Mouse (Mus musculus) brown adipose tissue, adult 24 weeks (tissue): ENCODE data around the gene Xbp1. TPM values are rescaled to one million over a fixed set of nuclear protein-coding genes. Genes with fewer than 3 reads are reported as not detected.
"Not testable (repeated sequence)": the region's sequence is repeated elsewhere in the genome, so short reads cannot be mapped to it uniquely, and the experiment has no call there.

Experiments
- H3K27ac ChIP-seq: fragments of 200-500 bp; replicated peaks from 2 replicates; pipeline ENCODE4 v1.5.1; 2012; ENCODE audit warnings: low read depth, mild to moderate bottlenecking, low read length
- H3K4me1 ChIP-seq: fragments of 200-500 bp; 2 replicates; pipeline ENCODE4 v1.6.1; 2012; ENCODE audit warnings: low read length, mixed read lengths; ENCODE audit not compliant: control insufficient read depth, insufficient read depth, insufficient read length
- H3K4me3 ChIP-seq: fragments of 200-500 bp; 2 replicates; pipeline ENCODE4 v1.5.1; 2012; ENCODE audit warnings: low read depth, mild to moderate bottlenecking, low read length, moderate library complexity; ENCODE audit not compliant: insufficient read depth
- polyA plus RNA-seq: library from polyadenylated mRNA; stranded (reverse); fragments of >200 nt; gene quantifications from 2 replicates; pipeline ENCODE4 v1.2.4, GENCODE M21; 2012; ENCODE audit not compliant: missing spikeins, insufficient read depth, insufficient read length

Xbp1 gene
- polyA plus RNA-seq, 1 experiment = 47.1 TPM

DNA sequence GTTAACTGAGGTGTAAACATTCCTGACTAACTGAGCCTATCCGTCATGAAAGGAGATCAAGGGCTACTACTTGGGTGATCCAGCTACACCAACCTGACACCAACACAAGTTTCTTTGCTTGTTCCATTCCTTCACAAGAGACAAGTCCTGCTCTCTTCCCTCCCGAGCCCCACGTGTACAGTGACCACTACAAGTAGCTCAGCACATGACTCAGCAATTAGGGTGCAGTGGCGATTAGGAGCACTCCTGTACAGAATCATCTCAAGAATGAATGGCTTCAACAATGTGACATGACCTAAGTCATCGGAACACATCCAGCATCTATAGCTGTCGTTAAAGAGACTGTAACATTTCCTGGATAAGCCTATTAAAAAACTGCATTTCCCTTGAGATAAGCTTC, 10.3 kb downstream of the Xbp1 start:
- no peak overlapping the region for H3K27ac ChIP-seq
- no peaks in the 10 kb centered on the region for H3K4me1 ChIP-seq
- H3K4me3 ChIP-seq = no peak overlapping the region

DNA sequence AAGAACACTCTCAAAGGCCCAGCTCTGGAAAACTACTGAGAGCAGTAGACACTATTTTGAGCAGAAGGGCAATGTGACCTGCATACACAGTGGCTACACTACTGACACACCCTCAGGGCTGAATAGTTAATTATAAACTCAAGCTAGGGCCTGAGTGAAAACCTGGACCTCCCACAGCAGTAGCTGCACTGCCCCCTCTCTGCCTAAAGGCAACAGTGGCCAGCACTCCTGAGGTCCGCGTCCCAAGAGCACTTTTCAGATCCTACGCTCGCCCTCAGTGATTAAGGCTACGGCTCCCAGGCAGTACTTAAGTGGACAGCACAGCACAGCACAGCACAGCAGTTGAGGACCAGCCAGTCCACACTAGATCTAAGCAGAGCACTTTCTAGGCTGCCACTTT, 12.6 kb downstream of the Xbp1 start:
- Histone ChIP-seq H3K27ac (no peak overlapping the region), H3K4me3 (no peak overlapping the region)

DNA sequence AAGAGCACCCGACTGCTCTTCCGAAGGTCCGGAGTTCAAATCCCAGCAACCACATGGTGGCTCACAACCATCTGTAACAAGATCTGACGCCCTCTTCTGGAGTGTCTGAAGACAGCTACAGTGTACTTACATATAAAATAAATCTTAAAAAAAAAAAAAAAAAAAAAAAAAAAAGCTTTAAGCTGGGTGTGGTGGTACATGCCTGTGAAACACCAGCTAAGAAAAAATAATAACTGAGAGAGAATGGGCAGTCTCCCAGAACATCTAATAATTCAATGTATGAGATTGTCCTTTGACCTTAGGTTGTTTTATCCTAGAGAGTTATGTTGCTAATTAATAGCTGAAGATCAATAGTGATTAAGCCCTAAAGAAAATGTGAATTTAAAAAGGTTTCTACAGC, 17.0 kb downstream of the Xbp1 start:
- not testable (repeated sequence) for H3K27ac ChIP-seq, H3K4me1 ChIP-seq, H3K4me3 ChIP-seq

More for the DNA sequence above, 12.6 kb downstream of the Xbp1 start:
- H3K4me1 ChIP-seq = no peaks in the 10 kb centered on the region

DNA sequence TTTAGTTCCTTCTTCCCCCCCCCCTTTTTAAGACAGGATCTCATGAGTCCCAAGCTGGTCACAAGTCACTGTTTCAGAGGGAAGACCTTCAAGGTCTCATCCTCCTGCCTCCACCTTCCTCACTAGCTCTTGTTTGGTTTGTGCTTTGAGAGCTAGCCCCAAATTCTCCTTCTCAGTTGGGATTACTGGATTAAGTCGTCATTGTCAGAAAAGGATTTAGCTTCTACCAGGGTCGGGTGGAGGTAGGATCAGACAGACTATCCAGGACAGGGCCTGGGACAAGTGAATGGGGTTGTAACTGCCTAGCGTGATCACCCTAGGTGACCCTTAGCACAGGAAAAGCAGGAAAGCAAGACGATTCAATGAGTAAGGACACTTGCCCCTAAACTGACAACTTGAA, 19.9 kb downstream of the Xbp1 start:
- H3K27ac ChIP-seq = no peak overlapping the region

DNA sequence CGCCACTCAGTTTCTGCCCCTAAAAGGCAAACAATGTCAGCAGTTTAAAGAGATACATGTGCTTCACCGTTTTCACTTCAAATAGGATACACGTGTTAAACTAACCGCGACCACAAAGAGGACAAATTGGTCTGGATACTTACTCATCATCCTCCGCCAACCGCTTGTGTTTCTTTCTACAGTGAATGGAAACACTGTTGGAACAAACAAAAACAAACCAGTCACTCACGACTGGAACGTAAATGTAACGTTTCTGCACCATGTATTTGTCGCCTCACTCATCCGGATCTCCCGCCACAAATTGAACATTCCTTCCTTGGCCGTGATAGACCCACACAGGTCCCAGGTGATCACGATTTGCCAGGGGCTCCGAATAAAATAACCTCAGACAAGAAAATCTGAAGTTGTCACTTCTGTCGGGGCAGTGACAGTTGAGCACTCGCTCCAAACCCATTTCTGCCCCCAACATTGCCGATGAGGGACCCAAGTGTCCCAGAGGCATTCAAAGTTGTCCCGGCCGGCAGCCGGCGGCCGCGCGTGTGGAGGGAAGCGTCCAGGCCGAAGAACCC, 20.9 kb downstream of the Xbp1 start:
- Histone ChIP-seq H3K4me3 (peak overlapping the region; percentile 95), H3K27ac (peak overlapping the region; percentile 94), H3K4me1 (peaks cover 8% of the 10 kb centered on the region; the same call in 1 of the 2 replicates)

More for the DNA sequence above, 19.9 kb downstream of the Xbp1 start:
- Histone ChIP-seq H3K4me3 (peak overlapping the region; percentile 95), H3K4me1 (peaks cover 8% of the 10 kb centered on the region; the same call in 1 of the 2 replicates)

DNA sequence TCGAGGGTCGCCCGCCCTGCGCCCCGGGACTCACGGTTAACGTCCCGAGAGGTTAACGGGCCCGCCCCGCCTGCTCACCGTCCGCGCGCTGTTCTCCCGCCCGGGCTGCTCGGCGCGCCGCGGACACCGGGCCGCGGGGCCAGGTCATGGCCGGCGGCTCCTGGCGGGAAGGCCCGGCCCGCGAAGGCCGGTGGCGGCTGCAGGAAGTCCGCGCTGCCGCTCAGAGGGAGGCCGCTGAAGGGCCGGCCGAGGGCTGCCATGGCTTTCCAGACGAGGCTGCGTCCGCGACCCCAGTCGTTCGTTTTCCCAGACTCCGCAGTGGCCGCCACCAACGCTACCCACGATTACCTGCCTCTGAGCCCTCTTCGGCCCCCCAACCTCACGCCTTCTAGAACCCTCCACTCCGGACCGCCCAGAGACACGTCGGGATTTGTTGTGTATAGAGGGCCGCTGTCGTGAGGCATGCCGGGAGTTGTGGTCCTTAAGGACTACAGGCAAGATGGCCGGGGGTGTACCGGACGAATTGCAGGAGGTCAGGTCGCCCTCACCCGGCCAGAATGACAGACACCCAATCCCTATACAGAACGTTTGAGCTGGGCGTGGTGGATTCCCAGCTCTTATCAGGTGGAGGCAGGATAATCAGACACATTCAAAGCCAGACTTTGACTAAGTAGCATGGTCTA, 21.5 kb downstream of the Xbp1 start, which contains the start of gene Ccdc117:
TSS of gene Ccdc117 (minus strand) at position 389 of the 683 bp plus-strand sequence.
- H3K27ac ChIP-seq = peak within 1 kb of the TSS; percentile 94
- peak within 1 kb of the TSS; percentile 95 for H3K4me3 ChIP-seq
- peaks cover 8% of the 10 kb centered on the region; the same call in 1 of the 2 replicates for H3K4me1 ChIP-seq

DNA sequence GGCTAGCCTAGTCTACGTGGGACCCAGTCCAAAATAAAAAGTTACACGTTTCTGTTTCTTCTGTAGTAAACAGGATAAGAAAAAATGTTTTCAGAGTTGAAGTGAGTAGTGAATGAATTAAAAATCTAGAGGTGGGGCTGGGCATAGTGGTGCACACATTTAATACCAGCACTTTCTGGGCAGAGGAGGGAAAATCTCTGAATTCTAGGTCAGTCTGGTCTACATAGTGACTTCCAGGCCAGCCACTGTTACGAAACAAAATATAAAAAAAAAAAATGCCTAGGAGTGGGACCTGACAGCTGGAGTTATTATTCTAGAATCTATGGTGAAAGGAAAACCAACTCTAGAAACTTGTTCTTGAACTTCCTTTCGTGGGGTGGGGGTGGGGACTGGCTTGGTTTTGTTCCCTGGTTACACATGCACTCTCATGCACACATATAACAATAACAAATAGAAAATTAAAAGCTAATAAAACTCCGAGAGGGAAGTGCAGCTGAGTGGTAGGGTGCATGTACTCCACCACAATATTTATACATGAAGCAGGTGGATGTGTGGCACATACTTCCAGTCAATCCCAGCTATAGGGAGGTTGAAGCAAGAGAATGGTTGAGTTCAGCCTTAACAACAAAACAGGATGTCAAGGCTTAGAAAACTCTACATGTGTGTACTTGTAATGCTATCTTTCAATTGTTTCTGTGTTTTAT, 22.2 kb downstream of the Xbp1 start:
- Histone ChIP-seq H3K4me1 (peaks cover 8% of the 10 kb centered on the region; the same call in 1 of the 2 replicates), H3K4me3 (no peak overlapping the region), H3K27ac (peak overlapping the region; percentile 52)

DNA sequence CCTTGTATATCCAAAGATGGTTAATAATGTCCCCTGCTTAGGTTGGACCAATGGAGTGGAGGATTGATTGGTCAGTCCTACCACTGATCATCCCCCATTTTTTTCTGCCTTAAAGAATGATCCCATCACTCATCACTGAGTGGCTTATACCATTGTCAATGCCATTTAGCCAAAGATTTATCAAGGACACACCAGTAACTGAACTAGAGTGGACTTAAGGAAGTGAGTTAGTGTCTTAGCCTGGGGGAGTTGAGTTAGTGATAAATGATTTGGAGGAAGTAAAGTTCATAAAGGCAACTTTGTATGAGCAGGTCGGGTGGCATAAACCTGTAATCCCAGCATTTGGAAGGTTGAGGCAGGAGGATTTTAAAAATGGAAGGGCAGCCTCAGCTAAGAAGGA, 22.8 kb downstream of the Xbp1 start:
- H3K27ac ChIP-seq = no peak overlapping the region

DNA sequence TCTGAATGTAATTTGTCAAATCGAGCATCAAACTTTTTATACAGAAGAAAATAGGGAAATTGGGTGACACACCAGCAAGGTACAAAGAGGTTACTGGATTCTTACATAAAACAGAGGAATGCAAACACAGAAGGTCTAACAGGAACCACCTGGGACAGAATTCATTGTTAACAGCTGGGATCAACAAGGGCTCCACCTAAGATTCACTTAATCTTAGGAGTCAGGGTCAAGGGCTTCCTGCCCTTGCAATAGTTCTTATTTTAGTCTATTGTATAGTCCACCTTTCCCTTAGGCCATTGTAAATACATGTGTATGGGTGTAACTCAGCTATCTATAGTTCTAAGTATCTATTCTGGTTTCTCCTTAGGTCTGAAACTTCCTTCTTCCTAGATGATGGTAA, 24.2 kb downstream of the Xbp1 start:
- H3K4me3 ChIP-seq, H3K4me1 ChIP-seq, H3K27ac ChIP-seq: not testable (repeated sequence)

More for the DNA sequence above, 22.8 kb downstream of the Xbp1 start:
- Histone ChIP-seq H3K4me3 (no peak overlapping the region), H3K4me1 (peaks cover 8% of the 10 kb centered on the region; the same call in 1 of the 2 replicates)

DNA sequence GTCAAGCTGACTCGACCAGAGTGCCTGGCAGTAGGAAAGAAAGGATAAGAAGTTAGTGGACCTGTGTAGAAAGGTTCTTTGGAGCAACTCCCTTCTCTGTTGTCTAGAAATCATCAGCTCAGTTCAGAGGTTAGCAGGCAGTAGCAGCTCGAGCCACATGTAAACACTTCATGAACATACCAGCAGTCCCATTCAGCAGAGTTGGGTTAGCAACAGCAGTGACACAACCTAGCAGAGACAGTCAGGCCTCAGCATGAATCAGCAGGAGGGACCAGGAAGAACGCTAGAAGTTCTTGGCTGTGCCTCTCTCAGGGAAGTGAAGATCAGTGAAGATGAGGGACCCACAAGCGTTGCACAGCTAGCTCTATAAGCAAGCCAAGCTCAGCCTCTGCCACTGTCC, 25.0 kb downstream of the Xbp1 start:
- Histone ChIP-seq H3K27ac (no peak overlapping the region), H3K4me3 (no peak overlapping the region), H3K4me1 (peaks cover 6% of the 10 kb centered on the region; the same call in 1 of the 2 replicates)

DNA sequence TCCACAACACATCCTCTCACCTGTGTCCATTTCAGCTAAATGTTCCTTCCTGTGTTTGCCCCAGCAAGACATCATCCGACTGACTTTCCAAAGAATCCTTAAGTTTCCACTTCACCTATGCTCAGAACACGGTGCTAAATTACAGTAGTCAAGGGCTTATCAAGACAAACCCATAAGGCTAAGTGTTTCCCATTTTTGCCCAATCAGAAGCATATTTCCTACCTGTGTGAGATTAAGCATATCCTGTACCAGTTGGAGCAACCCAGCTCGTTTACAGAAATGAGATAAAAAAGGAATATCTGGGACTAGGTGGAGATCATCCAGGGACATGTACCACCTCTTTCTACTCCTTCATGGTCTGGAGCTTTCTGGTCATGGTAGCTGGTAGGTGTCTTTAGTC, 26.2 kb downstream of the Xbp1 start:
- no peaks in the 10 kb centered on the region for H3K4me1 ChIP-seq
- H3K27ac ChIP-seq = no peak overlapping the region
- no peak overlapping the region for H3K4me3 ChIP-seq

DNA sequence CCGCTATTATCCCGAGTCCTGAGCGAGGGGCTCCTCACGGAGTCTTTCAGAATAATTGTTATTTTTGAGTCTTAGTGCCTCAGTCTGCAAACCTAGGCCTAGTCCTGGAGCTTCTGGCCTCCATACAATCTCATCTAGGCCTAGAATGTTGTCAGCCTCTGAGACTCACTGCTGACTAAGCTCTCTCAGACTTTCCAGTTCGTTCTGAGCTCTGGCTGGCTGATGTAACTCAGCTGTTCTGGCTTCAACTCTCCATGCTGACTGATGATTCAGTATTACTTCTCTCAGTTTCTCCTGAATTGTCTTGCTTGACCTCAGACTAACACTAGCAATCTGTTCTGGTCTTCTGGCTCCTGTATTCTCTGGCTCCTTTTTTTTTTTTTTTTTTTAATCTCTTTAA, 31.0 kb downstream of the Xbp1 start:
- no peak overlapping the region for H3K4me3 ChIP-seq
- no peak overlapping the region for H3K27ac ChIP-seq
- H3K4me1 ChIP-seq = no peaks in the 10 kb centered on the region

DNA sequence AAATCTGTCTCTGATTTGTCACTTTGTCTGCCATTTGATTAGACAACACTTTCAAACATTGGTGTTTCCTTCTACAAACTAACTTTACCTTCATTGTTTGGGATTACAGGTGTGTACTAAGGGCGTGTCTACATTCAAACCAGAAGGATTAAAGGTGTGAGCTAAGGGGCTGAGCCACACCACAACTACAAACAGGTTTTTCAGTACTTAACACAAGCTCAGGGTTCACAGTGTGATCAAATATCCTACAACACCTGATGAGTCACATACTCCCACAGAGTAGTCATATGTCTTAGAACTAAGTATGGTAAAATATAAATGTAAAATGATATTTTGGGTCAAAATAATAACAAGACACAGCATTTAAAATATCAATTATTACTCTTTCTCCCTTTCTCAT, 31.5 kb downstream of the Xbp1 start:
- Histone ChIP-seq H3K27ac (no peak overlapping the region), H3K4me1 (no peaks in the 10 kb centered on the region), H3K4me3 (no peak overlapping the region)

DNA sequence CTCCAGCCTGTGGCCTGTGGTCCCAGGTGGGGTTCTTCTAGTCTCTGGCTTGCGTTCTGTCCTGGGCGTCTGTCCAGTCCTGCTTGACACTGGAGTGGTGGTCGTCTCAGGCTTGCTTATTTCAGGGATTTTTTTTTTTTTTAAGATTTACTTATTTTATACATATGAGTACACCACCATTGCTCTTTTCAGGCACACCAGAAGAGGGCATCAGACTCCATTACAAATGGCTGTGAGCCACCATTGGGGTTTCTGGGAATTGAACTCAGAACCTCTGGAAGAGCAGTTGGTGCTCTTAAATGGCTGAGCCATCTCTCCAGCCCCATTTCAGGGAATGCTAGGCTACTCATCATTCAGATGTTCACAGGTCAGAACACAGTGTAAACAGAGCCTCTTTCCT, 39.8 kb downstream of the Xbp1 start:
- Histone ChIP-seq H3K4me3 (no peak overlapping the region), H3K27ac (no peak overlapping the region), H3K4me1 (no peaks in the 10 kb centered on the region)

DNA sequence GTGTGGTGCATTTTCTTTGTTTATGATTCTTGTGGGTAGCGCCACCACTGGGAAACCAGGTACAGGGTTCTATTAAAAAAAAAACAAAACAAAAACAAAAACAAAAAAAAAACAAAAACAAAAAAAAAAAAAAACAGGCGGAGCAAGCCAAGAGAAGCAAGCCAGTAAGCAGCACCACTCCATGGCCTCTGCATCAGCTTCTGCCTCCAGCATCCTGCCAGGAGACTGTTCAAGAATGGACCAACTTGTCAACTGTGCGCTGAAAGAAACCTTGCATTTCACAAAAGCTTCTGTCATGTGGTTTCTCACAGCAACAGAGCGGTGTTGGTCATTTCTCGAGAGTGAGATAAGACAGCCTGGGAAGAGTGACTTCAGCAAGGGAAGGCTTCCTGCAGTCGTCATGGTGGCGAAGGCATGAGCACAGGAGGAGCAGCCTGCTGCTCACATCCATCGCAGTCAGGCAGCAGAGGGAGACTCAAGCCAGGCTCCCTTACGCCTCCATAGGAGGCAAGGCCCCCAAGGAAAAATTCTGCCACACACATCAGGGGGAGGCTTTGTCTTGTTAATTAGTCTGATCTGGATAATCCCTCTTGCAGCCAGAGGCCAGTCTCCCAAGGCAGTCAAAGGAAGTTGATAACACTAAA, 42.3 kb downstream of the Xbp1 start:
- Histone ChIP-seq H3K27ac (no peak overlapping the region), H3K4me1 (no peaks in the 10 kb centered on the region)

More for the DNA sequence above, 42.3 kb downstream of the Xbp1 start:
- H3K4me3 ChIP-seq = no peak overlapping the region
